Mouse (Mus musculus) forebrain, embryonic 14.5 days (tissue): ENCODE measurements at regions not wholly inside any gene's neighbourhood (a gene's known extent, or its start where the extent isn't known, plus 50 kb on each side); places are given as distances from the start of the nearest gene placed in this dataset.

ENCODE experiments used
- ATAC-seq: fragments of 200-750 bp; cut with Nextera tagmentation; 2 replicates; pipeline ENCODE4 v1.8.0; 2017; ENCODE audit warnings: mild to moderate bottlenecking, moderate library complexity
- DNase-seq: peaks from one replicate; pipeline ENCODE4 v3.0.0-alpha.2; 2015; ENCODE audit warnings: low spot score
- H3K27ac ChIP-seq: fragments of 300-500 bp; sonication (generic); 2 replicates; pipeline ENCODE4 v1.5.1; 2014; ENCODE audit warnings: low read depth, mild to moderate bottlenecking, control low read depth, low read length, moderate library complexity
- H3K27me3 ChIP-seq: fragments of 300-500 bp; sonication (generic); replicated peaks from 2 replicates; pipeline ENCODE4 v1.6.1; 2014; ENCODE audit warnings: low read length, control low read depth, mixed read lengths; ENCODE audit not compliant: control insufficient read depth, insufficient read depth
- H3K36me3 ChIP-seq: fragments of 300-500 bp; sonication (generic); 2 replicates; pipeline ENCODE4 v1.6.1; 2014; ENCODE audit warnings: low read length, control low read depth; ENCODE audit not compliant: control insufficient read depth, insufficient read depth
- H3K4me1 ChIP-seq: fragments of 300-500 bp; sonication (generic); 2 replicates; pipeline ENCODE4 v1.6.1; 2014; ENCODE audit warnings: antibody characterized with exemption, low read length, control low read depth; ENCODE audit not compliant: control insufficient read depth, insufficient read depth
- H3K4me2 ChIP-seq: fragments of 300-500 bp; sonication (generic); 2 replicates; pipeline ENCODE4 v1.6.1; 2014; ENCODE audit warnings: mild to moderate bottlenecking, control low read depth, low read length
- H3K4me3 ChIP-seq: fragments of 300-500 bp; sonication (generic); 2 replicates; pipeline ENCODE4 v1.5.1; 2014; ENCODE audit warnings: low read depth, low read length, control low read depth
- H3K9ac ChIP-seq: fragments of 300-500 bp; sonication (generic); 2 replicates; pipeline ENCODE4 v1.6.1; 2014; ENCODE audit warnings: mild to moderate bottlenecking, low read length, control low read depth, moderate library complexity
- H3K9me3 ChIP-seq: fragments of 300-500 bp; sonication (generic); replicated peaks from 2 replicates; pipeline ENCODE4 v1.6.1; 2016; ENCODE audit warnings: low read length, control low read depth, mixed read lengths; ENCODE audit not compliant: control insufficient read depth
- WGBS: fragments of 180-500 bp; shearing (Covaris S2); extraction: QIAGEN DNeasy Blood & Tissue Kit; methylation state at CpG from one replicate; pipeline ENCODE4 v1.1.7; 2014; 5-methylcytosine and 5-hydroxymethylcytosine counted together

DNA sequence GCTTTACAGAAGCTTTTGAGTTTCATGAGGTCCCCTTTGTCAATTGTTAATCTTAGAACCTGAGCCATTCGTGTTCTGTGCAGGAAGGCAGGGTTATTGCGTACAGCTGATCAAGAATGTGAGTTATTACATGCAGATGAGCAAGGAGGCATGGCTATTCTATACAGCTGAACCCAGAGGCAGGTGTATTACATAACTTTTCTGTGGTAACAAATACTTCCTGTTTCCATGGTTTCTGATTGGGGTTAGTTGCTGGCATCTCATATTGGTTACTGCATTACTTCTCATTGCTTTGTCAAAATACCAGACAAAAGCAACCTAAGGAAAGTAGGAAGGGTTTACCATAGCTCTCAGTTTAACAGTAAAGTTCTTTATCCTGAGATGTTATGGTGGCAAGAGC, 421.8 kb downstream of the Fgf9 start:
- Histone ChIP-seq H3K4me1 (no peaks in the 10 kb centered on the region), H3K36me3 (no peaks in the 10 kb centered on the region), H3K27me3 (no peaks in the 10 kb centered on the region), H3K4me2 (no peak overlapping the region), H3K9me3 (no peaks in the 10 kb centered on the region), H3K4me3 (no peak overlapping the region), H3K27ac (no peak overlapping the region), H3K9ac (no peak overlapping the region)
- 85% methylated on average over 2 of the region's 2 CpGs for WGBS
- DNase-seq (no peak), ATAC-seq (no peak)

DNA sequence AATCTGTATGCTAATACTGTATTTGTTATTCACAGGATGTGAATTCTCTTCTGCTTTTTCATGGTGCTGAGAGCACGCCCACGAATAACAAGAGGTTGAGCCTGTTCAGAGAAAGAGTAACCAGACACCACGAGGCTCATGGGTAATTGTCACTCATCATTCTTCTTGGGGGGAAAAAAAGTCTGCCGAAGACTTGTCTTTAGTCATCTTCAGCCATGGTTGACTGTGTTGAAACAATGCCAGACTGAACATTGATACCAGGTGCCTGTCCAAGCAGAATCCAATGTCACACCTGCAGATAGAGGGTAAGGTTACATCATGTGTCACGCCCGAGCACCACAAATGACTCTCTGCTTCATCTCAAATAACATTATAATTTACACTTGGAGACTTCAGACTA, 418.5 kb downstream of the Fgf9 start:
- WGBS, result 84% methylated on average over 6 of the region's 6 CpGs

DNA sequence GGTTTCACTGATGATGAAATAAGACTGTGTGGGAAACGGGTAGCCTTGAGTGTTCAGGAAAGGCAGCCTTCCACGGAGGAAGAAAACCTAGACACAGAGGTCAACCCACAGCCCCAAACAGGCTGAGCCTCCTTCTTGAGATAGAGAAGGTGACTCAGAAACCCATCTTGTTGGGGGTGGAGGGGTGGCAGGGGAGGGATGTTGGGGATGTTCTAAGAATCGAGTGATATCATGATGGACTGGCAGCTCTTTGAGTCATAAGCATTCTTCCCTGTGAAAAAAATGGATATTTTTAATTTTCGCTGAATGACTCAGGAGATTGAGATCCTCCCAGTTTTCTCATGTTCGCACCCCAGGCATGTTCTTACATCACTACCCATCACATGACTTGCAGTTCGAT, 417.5 kb downstream of the Fgf9 start:
- 90% methylated on average over 6 of the region's 6 CpGs for WGBS
- no peak for ATAC-seq

More for the DNA sequence above, 418.5 kb downstream of the Fgf9 start:
- no peak for DNase-seq
- Histone ChIP-seq H3K4me2 (no peak overlapping the region), H3K27me3 (no peaks in the 10 kb centered on the region), H3K9ac (no peak overlapping the region), H3K36me3 (no peaks in the 10 kb centered on the region), H3K4me1 (no peaks in the 10 kb centered on the region), H3K9me3 (no peaks in the 10 kb centered on the region), H3K4me3 (no peak overlapping the region), H3K27ac (no peak overlapping the region)
- no peak for ATAC-seq

GRCm38 (mm10) chr14:58480454-58480853, 410.1 kb downstream of the Fgf9 start:
- Histone ChIP-seq H3K9me3 (no peaks in the 10 kb centered on the region), H3K27me3 (no peaks in the 10 kb centered on the region), H3K36me3 (no peaks in the 10 kb centered on the region), H3K27ac (no peak overlapping the region), H3K4me3 (no peak overlapping the region), H3K4me1 (no peaks in the 10 kb centered on the region), H3K9ac (no peak overlapping the region), H3K4me2 (no peak overlapping the region)
- DNase-seq (no peak), ATAC-seq (no peak)
- 75% methylated on average over 2 of the region's 2 CpGs for WGBS

More for the DNA sequence above, 417.5 kb downstream of the Fgf9 start:
- no peaks in the 10 kb centered on the region for H3K9me3 ChIP-seq
- H3K4me2 ChIP-seq, result no peak overlapping the region
- no peaks in the 10 kb centered on the region for H3K27me3 ChIP-seq
- no peak overlapping the region for H3K27ac ChIP-seq
- no peak overlapping the region for H3K4me3 ChIP-seq
- DNase-seq, result no peak
- no peak overlapping the region for H3K9ac ChIP-seq
- H3K36me3 ChIP-seq, result no peaks in the 10 kb centered on the region
- no peaks in the 10 kb centered on the region for H3K4me1 ChIP-seq

DNA sequence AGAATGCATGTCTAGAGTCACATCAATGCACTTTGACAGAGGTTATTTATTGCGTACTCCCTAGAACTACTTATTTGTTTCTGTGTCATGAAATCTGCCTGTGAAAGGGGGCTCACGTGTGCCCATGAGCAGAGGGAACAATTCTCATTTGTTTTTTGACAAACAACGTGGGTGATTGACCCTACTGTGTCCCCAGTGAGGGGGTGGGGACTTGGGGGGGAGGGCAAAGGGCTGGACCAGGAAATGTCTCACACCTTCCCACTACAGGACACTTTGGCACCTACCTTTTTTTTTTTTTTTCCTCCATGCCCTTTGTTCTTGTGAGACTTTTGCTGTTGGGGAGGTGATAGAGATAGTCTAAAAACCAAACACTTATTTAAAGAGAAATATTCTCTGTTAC, 400.3 kb downstream of the Fgf9 start:
- no peak overlapping the region for H3K27ac ChIP-seq
- no peak for DNase-seq
- H3K36me3 ChIP-seq, result no peaks in the 10 kb centered on the region
- no peaks in the 10 kb centered on the region for H3K4me1 ChIP-seq
- H3K9ac ChIP-seq, result no peak overlapping the region
- no peak overlapping the region for H3K4me3 ChIP-seq
- no peaks in the 10 kb centered on the region for H3K27me3 ChIP-seq
- H3K4me2 ChIP-seq, result no peak overlapping the region
- no peak for ATAC-seq
- 55% methylated on average over 3 of the region's 3 CpGs for WGBS
- no peaks in the 10 kb centered on the region for H3K9me3 ChIP-seq

DNA sequence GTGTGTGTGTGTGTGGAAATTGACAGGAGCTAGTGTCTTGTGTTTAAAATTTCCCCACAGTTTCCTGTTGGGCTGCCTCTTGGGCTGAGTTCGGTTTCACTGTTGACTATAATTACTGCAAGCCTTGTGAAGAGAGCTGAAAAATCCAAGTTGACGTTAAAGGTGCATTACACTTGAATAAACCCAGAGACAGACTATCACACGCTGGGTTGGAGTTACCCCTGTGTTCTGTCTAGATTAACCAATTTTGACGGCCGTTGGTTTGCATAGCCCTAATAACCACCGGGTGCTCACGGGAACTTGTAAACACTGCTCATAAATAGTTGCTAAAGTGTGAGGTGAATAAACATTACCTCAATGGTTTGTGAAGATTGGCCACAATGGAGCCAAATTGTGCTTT, 398.1 kb downstream of the Fgf9 start:
- no peaks in the 10 kb centered on the region for H3K27me3 ChIP-seq
- H3K9me3 ChIP-seq, result no peaks in the 10 kb centered on the region
- DNase-seq (no peak), ATAC-seq (no peak)
- H3K9ac ChIP-seq, result no peak overlapping the region
- H3K4me2 ChIP-seq, result no peak overlapping the region
- no peak overlapping the region for H3K4me3 ChIP-seq
- no peak overlapping the region for H3K27ac ChIP-seq
- H3K36me3 ChIP-seq, result no peaks in the 10 kb centered on the region
- 77% methylated on average over 7 of the region's 7 CpGs for WGBS
- H3K4me1 ChIP-seq, result no peaks in the 10 kb centered on the region

GRCm38 (mm10) chr14:58467856-58468255, 397.5 kb downstream of the Fgf9 start:
- DNase-seq (peak; percentile 3), ATAC-seq (no peak)
- Histone ChIP-seq H3K9me3 (no peaks in the 10 kb centered on the region), H3K36me3 (no peaks in the 10 kb centered on the region), H3K4me1 (no peaks in the 10 kb centered on the region), H3K27me3 (no peaks in the 10 kb centered on the region), H3K9ac (no peak overlapping the region), H3K4me3 (no peak overlapping the region), H3K27ac (no peak overlapping the region), H3K4me2 (no peak overlapping the region)
- 78% methylated on average over 5 of the region's 5 CpGs for WGBS

DNA sequence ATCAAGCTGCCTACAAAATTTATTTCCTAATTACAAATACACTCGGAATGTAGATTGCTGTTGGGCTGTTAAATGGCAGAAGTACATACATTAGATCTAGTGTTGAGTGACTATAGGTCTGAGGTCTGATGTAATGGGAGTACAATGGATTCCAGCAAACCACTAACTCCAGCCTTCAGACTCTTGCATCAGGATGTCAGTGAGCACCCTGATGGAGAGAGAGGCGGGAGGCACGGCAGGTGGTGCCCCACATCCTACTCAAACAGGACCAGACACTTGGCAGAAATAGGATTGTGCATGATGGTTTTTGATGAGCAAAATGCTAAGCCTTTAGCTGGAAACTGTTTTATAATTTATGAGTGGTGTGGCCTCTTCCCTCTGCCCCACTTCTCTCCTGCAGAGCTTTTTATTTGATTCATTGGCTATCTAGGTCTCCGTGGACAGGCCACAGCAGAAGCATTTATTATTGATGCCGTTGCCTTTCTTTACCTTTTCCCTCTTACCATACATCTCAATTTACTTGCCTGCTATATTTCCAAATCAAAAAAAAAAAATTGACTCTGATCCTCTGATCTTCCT, 376.5 kb downstream of the Fgf9 start:
- Histone ChIP-seq H3K9me3 (no peaks in the 10 kb centered on the region), H3K4me2 (no peak overlapping the region), H3K27ac (no peak overlapping the region), H3K36me3 (no peaks in the 10 kb centered on the region), H3K4me3 (no peak overlapping the region), H3K27me3 (no peaks in the 10 kb centered on the region), H3K4me1 (no peaks in the 10 kb centered on the region), H3K9ac (no peak overlapping the region)
- ATAC-seq (no peak), DNase-seq (no peak)
- WGBS, result 88% methylated on average over 5 of the region's 5 CpGs

- no peak for ATAC-seq
- Histone ChIP-seq H3K4me3 (no peak overlapping the region), H3K36me3 (no peaks in the 10 kb centered on the region), H3K4me1 (no peaks in the 10 kb centered on the region), H3K9me3 (no peaks in the 10 kb centered on the region), H3K4me2 (no peak overlapping the region), H3K27ac (no peak overlapping the region), H3K27me3 (no peaks in the 10 kb centered on the region), H3K9ac (no peak overlapping the region)
- no peak for DNase-seq
- 89% methylated on average over 4 of the region's 4 CpGs for WGBS
These were observed 374.1 kb downstream of the Fgf9 start for GRCm38 (mm10) chr14:58444496-58444895.
